Mouse (Mus musculus): ENCODE data around the gene Prrt2. TPM values are rescaled to one million over a fixed set of nuclear protein-coding genes. Genes with fewer than 3 reads are reported as not detected.

Gene Prrt2
- polyA plus RNA-seq, 1 experiment from 2014 or later = 3.4 TPM

- H3K27ac ChIP-seq (replicated peaks) = peak overlapping the region; percentile 100
- peak; percentile 71 for DNase-seq (ENCODE audit: low spot score)
- H3K36me3 ChIP-seq (replicated peaks) = peaks cover 72% of the 10 kb centered on the region
- whole genome bisulfite sequencing = under 1% methylated on average over 64 of the region's 65 CpGs
- H3K9me3 ChIP-seq = no peaks in the 10 kb centered on the region
- H3K4me1 ChIP-seq = peaks cover 60% of the 10 kb centered on the region
- H3K27me3 ChIP-seq (replicated peaks; ENCODE audit: low read depth, poor library complexity, severe bottlenecking) = no peaks in the 10 kb centered on the region
- peak overlapping the region; percentile 86 for H3K4me3 ChIP-seq
Measured at GRCm38 (mm10) chr7:127025556-127026160, 4.6 kb upstream of the Prrt2 start.

GRCm38 (mm10) chr7:127024755-127025555 lies 3.9 kb upstream of the Prrt2 start:
- Histone ChIP-seq H3K27ac (replicated peaks) (peak overlapping the region; percentile 100), H3K4me1 (peaks cover 67% of the 10 kb centered on the region), H3K36me3 (replicated peaks) (peaks cover 65% of the 10 kb centered on the region), H3K27me3 (replicated peaks; ENCODE audit: low read depth, poor library complexity, severe bottlenecking) (no peaks in the 10 kb centered on the region), H3K9me3 (no peaks in the 10 kb centered on the region), H3K4me3 (peak overlapping the region; percentile 86)
- DNase-seq (ENCODE audit: low spot score) = peak; percentile 85
- WGBS = under 1% methylated on average over 30 of the region's 30 CpGs

- Histone ChIP-seq H3K27ac (replicated peaks) (peak overlapping the region; percentile 100), H3K9me3 (no peaks in the 10 kb centered on the region), H3K36me3 (replicated peaks) (peaks cover 63% of the 10 kb centered on the region), H3K4me1 (peaks cover 75% of the 10 kb centered on the region), H3K4me3 (peak overlapping the region; percentile 86), H3K27me3 (replicated peaks; ENCODE audit: low read depth, poor library complexity, severe bottlenecking) (no peaks in the 10 kb centered on the region)
- WGBS = 37% methylated on average over 19 of the region's 19 CpGs
- DNase-seq (ENCODE audit: low spot score) = no peak
Measured at GRCm38 (mm10) chr7:127023896-127024690, 3.1 kb upstream of the Prrt2 start.

- Histone ChIP-seq H3K27me3 (replicated peaks; ENCODE audit: low read depth, poor library complexity, severe bottlenecking) (no peaks in the 10 kb centered on the region), H3K4me1 (peaks cover 83% of the 10 kb centered on the region), H3K4me3 (peak overlapping the region; percentile 86), H3K9me3 (no peaks in the 10 kb centered on the region), H3K27ac (replicated peaks) (peak overlapping the region; percentile 100), H3K36me3 (replicated peaks) (peaks cover 55% of the 10 kb centered on the region)
- 84% methylated on average over 13 of the region's 13 CpGs for WGBS
- DNase-seq (ENCODE audit: low spot score) = no peak
Measured at GRCm38 (mm10) chr7:127023272-127023691, 2.3 kb upstream of the Prrt2 start.

GRCm38 (mm10) chr7:127022528-127023271 lies 1.7 kb upstream of the Prrt2 start:
- DNase-seq (ENCODE audit: low spot score) = no peak
- H3K4me1 ChIP-seq = peaks cover 83% of the 10 kb centered on the region
- peak overlapping the region; percentile 100 for H3K27ac ChIP-seq (replicated peaks)
- peak overlapping the region; percentile 86 for H3K4me3 ChIP-seq
- H3K27me3 ChIP-seq (replicated peaks; ENCODE audit: low read depth, poor library complexity, severe bottlenecking) = no peaks in the 10 kb centered on the region
- 82% methylated on average over 7 of the region's 7 CpGs for WGBS
- no peaks in the 10 kb centered on the region for H3K9me3 ChIP-seq
- peaks cover 49% of the 10 kb centered on the region for H3K36me3 ChIP-seq (replicated peaks)

- H3K36me3 ChIP-seq (replicated peaks) = peaks cover 47% of the 10 kb centered on the region
- no peak for DNase-seq (ENCODE audit: low spot score)
- peak overlapping the region; percentile 86 for H3K4me3 ChIP-seq
- H3K27ac ChIP-seq (replicated peaks) = peak overlapping the region; percentile 86
- 43% methylated on average over 5 of the region's 5 CpGs for WGBS
- H3K4me1 ChIP-seq = peaks cover 84% of the 10 kb centered on the region
- no peaks in the 10 kb centered on the region for H3K27me3 ChIP-seq (replicated peaks; ENCODE audit: low read depth, poor library complexity, severe bottlenecking)
- H3K9me3 ChIP-seq = no peaks in the 10 kb centered on the region
Measured at GRCm38 (mm10) chr7:127021563-127022527, 834 bp upstream of the Prrt2 start.

- H3K36me3 ChIP-seq (replicated peaks) = peaks cover 52% of the 10 kb centered on the region
- H3K27me3 ChIP-seq (replicated peaks; ENCODE audit: low read depth, poor library complexity, severe bottlenecking) = no peaks in the 10 kb centered on the region
- H3K4me1 ChIP-seq = peaks cover 97% of the 10 kb centered on the region
- H3K4me3 ChIP-seq = peak overlapping the region; percentile 86
- DNase-seq (ENCODE audit: low spot score) = no peak
- H3K27ac ChIP-seq (replicated peaks) = peak overlapping the region; percentile 86
- H3K9me3 ChIP-seq = no peaks in the 10 kb centered on the region
- 46% methylated on average over 5 of the region's 5 CpGs for WGBS
Measured at GRCm38 (mm10) chr7:127020491-127020890, 520 bp downstream of the Prrt2 start.

GRCm38 (mm10) chr7:127020031-127020430 lies 980 bp downstream of the Prrt2 start:
- DNase-seq (ENCODE audit: low spot score) = no peak
- Histone ChIP-seq H3K27me3 (replicated peaks; ENCODE audit: low read depth, poor library complexity, severe bottlenecking) (no peaks in the 10 kb centered on the region), H3K27ac (replicated peaks) (peak overlapping the region; percentile 86), H3K36me3 (replicated peaks) (peaks cover 52% of the 10 kb centered on the region), H3K4me3 (peak overlapping the region; percentile 86), H3K4me1 (peaks cover 97% of the 10 kb centered on the region), H3K9me3 (no peaks in the 10 kb centered on the region)
- WGBS = 68% methylated on average over 3 of the region's 3 CpGs

GRCm38 (mm10) chr7:127019306-127019960 lies 1.6 kb downstream of the Prrt2 start:
- no peak for DNase-seq (ENCODE audit: low spot score)
- H3K4me3 ChIP-seq = peak overlapping the region; percentile 86
- peaks cover 97% of the 10 kb centered on the region for H3K4me1 ChIP-seq
- peak overlapping the region; percentile 86 for H3K27ac ChIP-seq (replicated peaks)
- WGBS = 76% methylated on average over 14 of the region's 14 CpGs
- no peaks in the 10 kb centered on the region for H3K27me3 ChIP-seq (replicated peaks; ENCODE audit: low read depth, poor library complexity, severe bottlenecking)
- H3K36me3 ChIP-seq (replicated peaks) = peaks cover 52% of the 10 kb centered on the region
- no peaks in the 10 kb centered on the region for H3K9me3 ChIP-seq

- Histone ChIP-seq H3K9me3 (no peaks in the 10 kb centered on the region), H3K27ac (replicated peaks) (peak overlapping the region; percentile 97), H3K4me3 (peak overlapping the region; percentile 86), H3K27me3 (replicated peaks; ENCODE audit: low read depth, poor library complexity, severe bottlenecking) (no peaks in the 10 kb centered on the region), H3K36me3 (replicated peaks) (peaks cover 52% of the 10 kb centered on the region), H3K4me1 (peaks cover 95% of the 10 kb centered on the region)
- no peak for DNase-seq (ENCODE audit: low spot score)
- 70% methylated on average over 15 of the region's 15 CpGs for WGBS
Measured at GRCm38 (mm10) chr7:127018416-127019305, 2.4 kb downstream of the Prrt2 start.
